Mouse (Mus musculus): ENCODE results near the gene Gm14443. TPM values are rescaled to one million over a fixed set of nuclear protein-coding genes. Genes with fewer than 3 reads are reported as not detected.
"Not testable (repeated sequence)": the region's sequence is repeated elsewhere in the genome, so short reads cannot be mapped to it uniquely, and the experiment has no call there.

Gene Gm14443
- polyA plus RNA-seq, 2 experiments, result 0.05 to 0.09 TPM

- not testable (repeated sequence) for H3K4me1 ChIP-seq (replicated peaks; ENCODE audit: control insufficient read depth in 2 of 2, insufficient read depth in 2 of 2, low read length in 1 of 2); DNase-seq (ENCODE audit: low read depth in 3 of 3, low spot score in 3 of 3); H3K9ac ChIP-seq (replicated peaks); H3K27ac ChIP-seq; H3K4me2 ChIP-seq (ENCODE audit: low read depth); H3K27me3 ChIP-seq (ENCODE audit: control insufficient read depth, insufficient read depth, low read length); H3K9me3 ChIP-seq (ENCODE audit: control insufficient read depth, low read length); H3K36me3 ChIP-seq (replicated peaks; ENCODE audit: control insufficient read depth, insufficient read depth, low read depth); ATAC-seq (ENCODE audit: insufficient read depth); H3K4me3 ChIP-seq (ENCODE audit: insufficient read depth in 1 of 2, low read depth in 2 of 2, low read length in 2 of 2)
Observed at GRCm38 (mm10) chr2:175140624-175141023, 35.0 kb downstream of the Gm14443 start.

Other genes starting within 250 kb of the Gm14443 start
- gene Gm14444, start 165.6 kb downstream of the Gm14443 start, polyA plus RNA-seq (2012; rRNA removed), result not detected in 2 replicates
- not detected in 2 replicates for gene Gm14444, start 165.6 kb downstream of the Gm14443 start, polyA plus RNA-seq (2014; fragmentation: Nextera tagmentation; extraction: Ambion mirVana)
- gene Gm14393, start 108.1 kb downstream of the Gm14443 start, polyA plus RNA-seq (2012; rRNA removed), result not detected in 2 replicates
- gene Gm14393, start 108.1 kb downstream of the Gm14443 start, polyA plus RNA-seq (2014; fragmentation: Nextera tagmentation; extraction: Ambion mirVana), result not detected in 2 replicates
- gene Gm14399, start 33.9 kb downstream of the Gm14443 start, polyA plus RNA-seq (2012; rRNA removed), result 0.27 and 1.2 TPM in 2 replicates
- gene Gm14399, start 33.9 kb downstream of the Gm14443 start, polyA plus RNA-seq (2014; fragmentation: Nextera tagmentation; extraction: Ambion mirVana), result 1.0 and 1.1 TPM in 2 replicates
- gene Gm14391, start 31.0 kb upstream of the Gm14443 start, polyA plus RNA-seq (2012; rRNA removed), result 0.86 and 2.2 TPM in 2 replicates
- gene Gm14391, start 31.0 kb upstream of the Gm14443 start, polyA plus RNA-seq (2014; fragmentation: Nextera tagmentation; extraction: Ambion mirVana), result 2.3 and 2.7 TPM in 2 replicates
- not detected in 2 replicates for gene Gm14440, start 99.3 kb upstream of the Gm14443 start, polyA plus RNA-seq (2012; rRNA removed)
- gene Gm14440, start 99.3 kb upstream of the Gm14443 start, polyA plus RNA-seq (2014; fragmentation: Nextera tagmentation; extraction: Ambion mirVana), result not detected in 2 replicates
- gene Gm4631, start 162.3 kb upstream of the Gm14443 start, polyA plus RNA-seq (2012; rRNA removed), result 1.6 and 3.3 TPM in 2 replicates
- gene Gm4631, start 162.3 kb upstream of the Gm14443 start, polyA plus RNA-seq (2014; fragmentation: Nextera tagmentation; extraction: Ambion mirVana), result 5.1 and 5.4 TPM in 2 replicates
- gene Zfp968, start 196.6 kb upstream of the Gm14443 start, polyA plus RNA-seq (2012; rRNA removed), result 0.45 and 0.55 TPM in 2 replicates
- 1.5 TPM in 2 replicates for gene Zfp968, start 196.6 kb upstream of the Gm14443 start, polyA plus RNA-seq (2014; fragmentation: Nextera tagmentation; extraction: Ambion mirVana)

Measured in liver, embryonic 14.5 days (tissue).